Mouse (Mus musculus) hindbrain, embryonic 14.5 days (tissue): ENCODE measurements around the gene Lipf. TPM values are rescaled to one million over a fixed set of nuclear protein-coding genes. Genes with fewer than 3 reads are reported as not detected.

ENCODE experiments used
- ATAC-seq: fragments of 200-750 bp; cut with Nextera tagmentation; 2 replicates; pipeline ENCODE4 v1.8.0; 2017; ENCODE audit warnings: moderate number of reproducible peaks, mild to moderate bottlenecking, moderate TSS enrichment, moderate library complexity; ENCODE audit not compliant: low FRiP score
- DNase-seq: peaks from one replicate; pipeline ENCODE4 v3.0.0-alpha.2; 2015; ENCODE audit warnings: low spot score
- H3K27ac ChIP-seq: fragments of 300-500 bp; sonication (generic); 2 replicates; pipeline ENCODE4 v1.5.1; 2014; ENCODE audit warnings: mild to moderate bottlenecking, moderate library complexity
- H3K27me3 ChIP-seq: fragments of 300-500 bp; sonication (generic); 2 replicates; pipeline ENCODE4 v1.6.1; 2014; ENCODE audit warnings: mild to moderate bottlenecking, low read length, mixed read lengths; ENCODE audit not compliant: control insufficient read depth, insufficient read depth
- H3K36me3 ChIP-seq: fragments of 300-500 bp; sonication (generic); replicated peaks from 2 replicates; pipeline ENCODE4 v1.6.1; 2014; ENCODE audit not compliant: control insufficient read depth, insufficient read depth
- H3K4me1 ChIP-seq: fragments of 300-500 bp; sonication (generic); replicated peaks from 2 replicates; pipeline ENCODE4 v1.6.1; 2014; ENCODE audit warnings: antibody characterized with exemption, low read length, mixed read lengths; ENCODE audit not compliant: control insufficient read depth, insufficient read depth
- H3K4me2 ChIP-seq: fragments of 300-500 bp; sonication (generic); replicated peaks from 2 replicates; pipeline ENCODE4 v1.6.1; 2014; ENCODE audit warnings: mild to moderate bottlenecking, moderate library complexity
- H3K4me3 ChIP-seq: fragments of 300-500 bp; sonication (generic); replicated peaks from 2 replicates; pipeline ENCODE4 v1.5.1; 2014; ENCODE audit warnings: mild to moderate bottlenecking, low read length
- H3K9ac ChIP-seq: fragments of 300-500 bp; sonication (generic); 2 replicates; pipeline ENCODE4 v1.6.1; 2014
- H3K9me3 ChIP-seq: fragments of 300-500 bp; sonication (generic); 2 replicates; pipeline ENCODE4 v1.6.1; 2016; ENCODE audit warnings: low read length; ENCODE audit not compliant: control insufficient read depth
- WGBS: fragments of 180-500 bp; shearing (Covaris S2); extraction: QIAGEN DNeasy Blood & Tissue Kit; methylation state at CpG from one replicate; pipeline ENCODE4 v1.1.7; 2014; 5-methylcytosine and 5-hydroxymethylcytosine counted together
- polyA plus RNA-seq: library from polyadenylated mRNA; unstranded; fragments of >200 nt; fragmentation: Nextera tagmentation; extraction: Ambion mirVana; gene quantifications from 2 replicates; pipeline ENCODE4 v1.2.1, GENCODE M21; 2014

Gene Lipf
- polyA plus RNA-seq, result not detected in 2 replicates

DNA sequence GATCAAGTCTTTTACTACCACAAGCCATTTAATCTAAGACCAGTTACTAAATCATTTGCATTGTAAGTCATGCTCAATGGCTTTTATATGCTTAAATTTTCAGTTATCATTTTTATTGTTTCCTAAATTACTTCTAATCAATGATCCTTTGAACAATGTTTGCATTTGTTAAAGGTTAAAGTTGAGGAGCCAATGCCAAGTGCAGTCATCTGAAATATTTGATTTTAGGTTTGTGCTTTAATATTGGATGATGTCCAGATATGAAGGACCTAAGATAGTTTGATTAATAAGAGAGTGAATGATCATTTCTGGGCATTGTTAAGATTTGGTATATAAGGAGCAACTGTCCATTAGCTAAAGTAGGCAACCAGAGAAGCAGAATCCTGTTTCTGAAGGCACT, at the start of gene Lipf:
TSS of gene Lipf (plus strand) at position 301 of the 400 bp plus-strand sequence.
- Histone ChIP-seq H3K36me3 (no peaks in the 10 kb centered on the region), H3K9ac (no peak within 1 kb of the TSS), H3K9me3 (no peaks in the 10 kb centered on the region), H3K4me3 (no peak within 1 kb of the TSS), H3K27ac (no peak within 1 kb of the TSS), H3K4me1 (no peaks in the 10 kb centered on the region), H3K4me2 (no peak within 1 kb of the TSS), H3K27me3 (no peaks in the 10 kb centered on the region)
- ATAC-seq, result no peak
- peak; percentile 16 for DNase-seq

- Histone ChIP-seq H3K36me3 (no peaks in the 10 kb centered on the region), H3K4me3 (no peak overlapping the region), H3K4me2 (no peak overlapping the region), H3K27me3 (no peaks in the 10 kb centered on the region), H3K27ac (no peak overlapping the region), H3K9ac (no peak overlapping the region), H3K9me3 (no peaks in the 10 kb centered on the region), H3K4me1 (no peaks in the 10 kb centered on the region)
- no peak for ATAC-seq
- no peak for DNase-seq
Observed at GRCm38 (mm10) chr19:33924099-33924498, 36.9 kb upstream of the Lipf start.

- Histone ChIP-seq H3K27ac (no peak overlapping the region), H3K36me3 (no peaks in the 10 kb centered on the region), H3K4me2 (no peak overlapping the region), H3K4me1 (no peaks in the 10 kb centered on the region), H3K9me3 (no peaks in the 10 kb centered on the region), H3K9ac (no peak overlapping the region), H3K4me3 (no peak overlapping the region), H3K27me3 (no peaks in the 10 kb centered on the region)
- 51% methylated on average over 3 of the region's 3 CpGs for WGBS
- no peak for ATAC-seq
- DNase-seq, result peak; percentile 44
Observed at GRCm38 (mm10) chr19:33979007-33979406, 18.0 kb downstream of the Lipf start.

- no peak for ATAC-seq
- no peaks in the 10 kb centered on the region for H3K4me1 ChIP-seq
- no peak for DNase-seq
- no peaks in the 10 kb centered on the region for H3K9me3 ChIP-seq
- no peak overlapping the region for H3K9ac ChIP-seq
- 89% methylated on average over 3 of the region's 3 CpGs for WGBS
- no peak overlapping the region for H3K4me2 ChIP-seq
- no peaks in the 10 kb centered on the region for H3K36me3 ChIP-seq
- H3K27me3 ChIP-seq, result no peaks in the 10 kb centered on the region
- H3K4me3 ChIP-seq, result no peak overlapping the region
- no peak overlapping the region for H3K27ac ChIP-seq
Observed at GRCm38 (mm10) chr19:33983043-33983442, 22.1 kb downstream of the Lipf start.

- Histone ChIP-seq H3K27me3 (no peaks in the 10 kb centered on the region), H3K27ac (no peak within 1 kb of the TSS), H3K36me3 (no peaks in the 10 kb centered on the region), H3K4me1 (no peaks in the 10 kb centered on the region), H3K9ac (no peak within 1 kb of the TSS), H3K9me3 (no peaks in the 10 kb centered on the region), H3K4me2 (no peak within 1 kb of the TSS), H3K4me3 (no peak within 1 kb of the TSS)
- WGBS, result 88% methylated on average over 6 of the region's 6 CpGs
- ATAC-seq, result no peak
- no peak for DNase-seq
Observed at GRCm38 (mm10) chr19:34008002-34008401, 47.0 kb downstream of the Lipf start, which contains the start of gene Lipk. Gene Lipk (plus strand): TSS chr19:34008290.

GRCm38 (mm10) chr19:34021440-34022172, 60.6 kb downstream of the Lipf start:
- Histone ChIP-seq H3K36me3 (no peaks in the 10 kb centered on the region), H3K9me3 (no peaks in the 10 kb centered on the region), H3K4me1 (no peaks in the 10 kb centered on the region), H3K9ac (no peak overlapping the region), H3K4me3 (no peak overlapping the region), H3K4me2 (no peak overlapping the region), H3K27ac (no peak overlapping the region), H3K27me3 (no peaks in the 10 kb centered on the region)
- WGBS, result 89% methylated on average over 11 of the region's 11 CpGs
- no peak for ATAC-seq
- no peak for DNase-seq

DNA sequence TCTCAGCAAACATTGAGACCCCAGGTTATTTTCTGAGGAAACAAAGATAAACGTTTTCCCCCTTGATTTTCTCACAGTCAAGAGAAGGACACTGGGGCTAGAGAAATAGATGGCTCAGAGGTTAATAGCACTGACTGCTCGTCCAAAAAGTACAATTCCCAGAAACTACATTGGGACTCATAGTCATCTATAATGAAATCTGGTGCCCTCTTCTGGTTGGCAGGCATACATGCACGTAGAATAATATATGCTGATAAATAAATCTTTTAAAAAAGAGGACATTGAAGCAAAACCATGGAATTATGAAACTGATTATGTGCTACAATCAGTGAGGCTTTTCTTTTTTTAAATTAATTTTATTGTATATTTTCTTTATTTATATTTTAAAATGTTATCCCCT, 61.8 kb downstream of the Lipf start:
- H3K27me3 ChIP-seq, result no peaks in the 10 kb centered on the region
- no peak overlapping the region for H3K4me3 ChIP-seq
- no peak overlapping the region for H3K27ac ChIP-seq
- H3K4me2 ChIP-seq, result no peak overlapping the region
- H3K9me3 ChIP-seq, result no peaks in the 10 kb centered on the region
- DNase-seq, result peak; percentile 47
- no peak for ATAC-seq
- no peaks in the 10 kb centered on the region for H3K36me3 ChIP-seq
- 57% methylated on average over 3 of the region's 3 CpGs for WGBS
- H3K9ac ChIP-seq, result no peak overlapping the region
- H3K4me1 ChIP-seq, result no peaks in the 10 kb centered on the region

Other genes starting within 250 kb of the Lipf start
- 1.1 and 1.3 TPM in 2 replicates for gene Lipo2, start 209.8 kb upstream of the Lipf start, polyA plus RNA-seq
- 15.8 and 16.5 TPM in 2 replicates for gene Lipo3, start 199.2 kb upstream of the Lipf start, polyA plus RNA-seq
- gene Lipo1, start 173.7 kb upstream of the Lipf start, polyA plus RNA-seq, result not detected in 2 replicates
- gene Lipk, start 47.1 kb downstream of the Lipf start, polyA plus RNA-seq, result not detected in 2 replicates
- gene Lipn, start 106.2 kb downstream of the Lipf start, polyA plus RNA-seq, result not detected in 2 replicates
- not detected in 2 replicates for gene Lipm, start 139.7 kb downstream of the Lipf start, polyA plus RNA-seq
- not detected in 2 replicates for gene Ankrd22, start 204.9 kb downstream of the Lipf start, polyA plus RNA-seq
- 18.6 and 26.9 TPM in 2 replicates for gene Stambpl1, start 231.0 kb downstream of the Lipf start, polyA plus RNA-seq